Mouse (Mus musculus) mesoderm, embryonic 11.5 days (tissue): ENCODE measurements at regions not wholly inside any gene's neighbourhood (a gene's known extent, or its start where the extent isn't known, plus 50 kb on each side); places are given as distances from the start of the nearest gene placed in this dataset.

Experiments
- DNase-seq: peaks from one replicate; pipeline ENCODE4 v3.0.0-alpha.2; 2012; ENCODE audit warnings: low read depth, low spot score

DNA sequence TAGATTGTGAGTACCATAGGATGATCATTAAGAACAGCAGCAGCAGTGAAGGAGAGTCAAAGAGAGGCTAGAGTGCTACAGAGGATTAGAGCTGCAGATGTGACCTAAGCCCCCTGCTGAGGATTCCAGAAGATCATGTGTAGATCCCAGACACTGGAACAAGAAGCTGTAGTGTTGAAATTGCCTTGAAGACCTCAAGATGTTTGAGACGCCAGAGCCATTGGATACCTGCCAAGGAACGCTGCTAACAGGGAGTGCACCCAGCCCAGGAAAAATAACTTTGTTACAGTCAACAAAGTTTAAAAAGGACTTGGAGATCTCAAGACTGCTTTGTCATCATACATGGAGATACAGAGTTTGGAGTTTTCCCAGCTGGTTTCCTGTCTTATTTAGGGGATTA lies 955.0 kb upstream of the Pcdh10 start:
- no peak for DNase-seq

GRCm38 (mm10) chr3:44468078-44468477 lies 910.1 kb upstream of the Pcdh10 start:
- peak; percentile 2 for DNase-seq
